Mouse (Mus musculus) adrenal gland, adult 8-10 months (tissue): ENCODE data around the gene Ikzf1. TPM values are rescaled to one million over a fixed set of nuclear protein-coding genes. Genes with fewer than 3 reads are reported as not detected.

ENCODE experiments used
- DNase-seq: peaks from one replicate; pipeline ENCODE4 v3.0.0; 2022
- total RNA-seq, 4 experiments: library from RNA; stranded (reverse); gene quantifications; 2 replicates each; pipeline ENCODE4 v1.2.4; 2022

The Ikzf1 gene
- total RNA-seq, 4 experiments from 2014 or later, result 2.7 to 6.3 (median 3.7) TPM

- DNase-seq, result no peak
Observed at GRCm38 (mm10) chr11:11725252-11725875, 40.6 kb downstream of the Ikzf1 start.

- no peak for DNase-seq
Observed at GRCm38 (mm10) chr11:11725876-11726525, 41.2 kb downstream of the Ikzf1 start.

- no peak for DNase-seq
Observed at GRCm38 (mm10) chr11:11726807-11727276, 42.0 kb downstream of the Ikzf1 start.

- no peak for DNase-seq
Observed at GRCm38 (mm10) chr11:11727936-11728556, 43.2 kb downstream of the Ikzf1 start.

- no peak for DNase-seq
Observed at GRCm38 (mm10) chr11:11729216-11729615, 44.4 kb downstream of the Ikzf1 start.

GRCm38 (mm10) chr11:11730062-11730461 lies 45.3 kb downstream of the Ikzf1 start:
- DNase-seq, result no peak

GRCm38 (mm10) chr11:11731727-11732126 lies 46.9 kb downstream of the Ikzf1 start:
- DNase-seq, result no peak

- DNase-seq, result no peak
Observed at GRCm38 (mm10) chr11:11732972-11733770, 48.4 kb downstream of the Ikzf1 start.

GRCm38 (mm10) chr11:11735155-11735554 lies 50.4 kb downstream of the Ikzf1 start:
- DNase-seq, result no peak

- no peak for DNase-seq
Observed at GRCm38 (mm10) chr11:11736948-11737347, 52.1 kb downstream of the Ikzf1 start.

- DNase-seq, result no peak
Observed at GRCm38 (mm10) chr11:11737562-11737961, 52.8 kb downstream of the Ikzf1 start.

- no peak for DNase-seq
Observed at GRCm38 (mm10) chr11:11739054-11739453, 54.3 kb downstream of the Ikzf1 start.

GRCm38 (mm10) chr11:11740603-11741002 lies 55.8 kb downstream of the Ikzf1 start:
- DNase-seq, result no peak

- no peak for DNase-seq
Observed at GRCm38 (mm10) chr11:11741574-11741973, 56.8 kb downstream of the Ikzf1 start.

GRCm38 (mm10) chr11:11742626-11743025 lies 57.8 kb downstream of the Ikzf1 start:
- no peak for DNase-seq

GRCm38 (mm10) chr11:11744222-11744621 lies 59.4 kb downstream of the Ikzf1 start:
- no peak for DNase-seq

GRCm38 (mm10) chr11:11751091-11751490 lies 66.3 kb downstream of the Ikzf1 start:
- no peak for DNase-seq

- DNase-seq, result no peak
Observed at GRCm38 (mm10) chr11:11752859-11753258, 68.1 kb downstream of the Ikzf1 start.

- DNase-seq, result no peak
Observed at GRCm38 (mm10) chr11:11758121-11758520, 73.3 kb downstream of the Ikzf1 start.

- no peak for DNase-seq
Observed at GRCm38 (mm10) chr11:11758883-11759282, 74.1 kb downstream of the Ikzf1 start.

GRCm38 (mm10) chr11:11763211-11763666 lies 78.4 kb downstream of the Ikzf1 start:
- DNase-seq, result no peak

- DNase-seq, result no peak
Observed at GRCm38 (mm10) chr11:11765414-11765813, 80.6 kb downstream of the Ikzf1 start.

GRCm38 (mm10) chr11:11766105-11766504 lies 81.3 kb downstream of the Ikzf1 start:
- no peak for DNase-seq
